Mouse (Mus musculus) adrenal gland, postnatal 25 days (tissue): Measurements from ENCODE around the gene Rbfox3. TPM values are rescaled to one million over a fixed set of nuclear protein-coding genes. Genes with fewer than 3 reads are reported as not detected.
A peak's percentile ranks its signal among the peaks of the same experiment; 100 is the strongest.

Source experiments
- DNase-seq: peaks from one replicate; pipeline ENCODE4 v3.0.0; 2021; ENCODE audit warnings: mixed read lengths
- long read RNA-seq: library from polyadenylated mRNA; stranded (forward); transcript quantifications from one replicate; pipeline ENCODE4 v2.0.0, GENCODE M21; 2021
- total RNA-seq: library from RNA; stranded (reverse); gene quantifications from 2 replicates; pipeline ENCODE4 v1.2.3, GENCODE M21; 2021

Rbfox3 gene
- total RNA-seq = 6.2 and 7.2 TPM in 2 replicates
- long read RNA-seq, partial matches to known transcripts = 6 of 10 reads
- long read RNA-seq, other reads (novel, unspliced or antisense) = 4 of 10 reads

- DNase-seq = no peak
These were observed at the start of gene Rbfox3 for GRCm38 (mm10) chr11:118911307-118912070. TSS of gene Rbfox3 (minus strand) at chr11:118911597.

GRCm38 (mm10) chr11:118960649-118961048 lies 49.3 kb upstream of the Rbfox3 start:
- no peak for DNase-seq

GRCm38 (mm10) chr11:118957070-118957471 lies 45.7 kb upstream of the Rbfox3 start:
- DNase-seq = peak; percentile 8

- DNase-seq = no peak
These were observed 43.6 kb upstream of the Rbfox3 start for GRCm38 (mm10) chr11:118955016-118955415.

- DNase-seq = no peak
These were observed 34.5 kb upstream of the Rbfox3 start for GRCm38 (mm10) chr11:118945868-118946267.

GRCm38 (mm10) chr11:118941268-118941667 lies 29.9 kb upstream of the Rbfox3 start:
- DNase-seq = no peak

- peak; percentile 27 for DNase-seq
These were observed 29.1 kb upstream of the Rbfox3 start for GRCm38 (mm10) chr11:118940539-118940938.

- no peak for DNase-seq
These were observed 28.3 kb upstream of the Rbfox3 start for GRCm38 (mm10) chr11:118939731-118940130.

GRCm38 (mm10) chr11:118934925-118935324 lies 23.5 kb upstream of the Rbfox3 start:
- DNase-seq = no peak

- no peak for DNase-seq
These were observed 15.7 kb upstream of the Rbfox3 start for GRCm38 (mm10) chr11:118927081-118927480.

GRCm38 (mm10) chr11:118921852-118922251 lies 10.5 kb upstream of the Rbfox3 start:
- no peak for DNase-seq

- no peak for DNase-seq
These were observed 5.1 kb upstream of the Rbfox3 start for GRCm38 (mm10) chr11:118916423-118917030.

- DNase-seq = no peak
These were observed 4.5 kb upstream of the Rbfox3 start for GRCm38 (mm10) chr11:118915888-118916287.

GRCm38 (mm10) chr11:118912686-118913085 lies 1.3 kb upstream of the Rbfox3 start:
- no peak for DNase-seq

- DNase-seq = no peak
These were observed 641 bp downstream of the Rbfox3 start for GRCm38 (mm10) chr11:118910756-118911155.

GRCm38 (mm10) chr11:118909814-118910201 lies 1.6 kb downstream of the Rbfox3 start:
- DNase-seq = no peak

- no peak for DNase-seq
These were observed 2.2 kb downstream of the Rbfox3 start for GRCm38 (mm10) chr11:118908981-118909813.

GRCm38 (mm10) chr11:118908431-118908980 lies 2.9 kb downstream of the Rbfox3 start:
- no peak for DNase-seq

- DNase-seq = no peak
These were observed 3.7 kb downstream of the Rbfox3 start for GRCm38 (mm10) chr11:118907471-118908401.

GRCm38 (mm10) chr11:118906824-118907470 lies 4.5 kb downstream of the Rbfox3 start:
- no peak for DNase-seq
